Mouse (Mus musculus) limb, embryonic 14.5 days (tissue): Measurements from ENCODE around the gene 2610318N02Rik. TPM values are rescaled to one million over a fixed set of nuclear protein-coding genes. Genes with fewer than 3 reads are reported as not detected.
A peak's percentile ranks its signal among the peaks of the same experiment; 100 is the strongest.

Experiments
- ATAC-seq: fragments of 200-750 bp; cut with Nextera tagmentation; 2 replicates; pipeline ENCODE4 v1.8.0; 2017; ENCODE audit warnings: low read depth, moderate number of reproducible peaks, moderate TSS enrichment; ENCODE audit not compliant: low FRiP score
- DNase-seq: peaks from one replicate; pipeline ENCODE4 v3.0.0-alpha.2; 2015; ENCODE audit warnings: low spot score
- H3K27ac ChIP-seq: fragments of 300-500 bp; sonication (generic); replicated peaks from 2 replicates; pipeline ENCODE4 v1.5.1; 2014; ENCODE audit warnings: low read depth, mild to moderate bottlenecking, low read length, moderate library complexity, mixed read lengths
- H3K27me3 ChIP-seq: fragments of 300-500 bp; sonication (generic); 2 replicates; pipeline ENCODE4 v1.6.1; 2014; ENCODE audit warnings: low read length, mixed read lengths; ENCODE audit not compliant: control insufficient read depth, insufficient read depth
- H3K36me3 ChIP-seq: fragments of 300-500 bp; sonication (generic); 2 replicates; pipeline ENCODE4 v1.6.1; 2014; ENCODE audit warnings: mild to moderate bottlenecking, low read length, moderate library complexity, mixed read lengths; ENCODE audit not compliant: control insufficient read depth, insufficient read depth
- H3K4me1 ChIP-seq: fragments of 300-500 bp; sonication (generic); 2 replicates; pipeline ENCODE4 v1.6.1; 2014; ENCODE audit warnings: antibody characterized with exemption, low read length, mixed read lengths; ENCODE audit not compliant: control insufficient read depth, insufficient read depth
- H3K4me2 ChIP-seq: fragments of 300-500 bp; sonication (generic); replicated peaks from 2 replicates; pipeline ENCODE4 v1.6.1; 2014; ENCODE audit warnings: low read depth, mild to moderate bottlenecking, low read length, moderate library complexity; ENCODE audit not compliant: severe bottlenecking
- H3K4me3 ChIP-seq: fragments of 300-500 bp; sonication (generic); replicated peaks from 2 replicates; pipeline ENCODE4 v1.5.1; 2014; ENCODE audit warnings: low read length
- H3K9ac ChIP-seq: fragments of 300-500 bp; sonication (generic); 2 replicates; pipeline ENCODE4 v1.6.1; 2014; ENCODE audit warnings: mild to moderate bottlenecking, low read depth, low read length, moderate library complexity; ENCODE audit not compliant: severe bottlenecking
- H3K9me3 ChIP-seq: fragments of 300-500 bp; sonication (generic); 2 replicates; pipeline ENCODE4 v1.6.1; 2016; ENCODE audit warnings: low read length; ENCODE audit not compliant: control insufficient read depth
- POLR2A ChIP-seq: fragments of 200-500 bp; IDR thresholded peaks from 2 replicates; pipeline ENCODE4 v1.8.0; 2012; ENCODE audit warnings: inconsistent platforms, mild to moderate bottlenecking, moderate library complexity, borderline replicate concordance; ENCODE audit not compliant: insufficient read depth, insufficient read length; ENCODE audit errors: extremely low read depth
- WGBS: fragments of 180-500 bp; shearing (Covaris S2); extraction: QIAGEN DNeasy Blood & Tissue Kit; methylation state at CpG from one replicate; pipeline ENCODE4 v1.1.7; 2014; 5-methylcytosine and 5-hydroxymethylcytosine counted together
- polyA plus RNA-seq, 2 experiments: library from polyadenylated mRNA; depleted of rRNA in 1 of 2; stranded (reverse) in 1 of 2; unstranded in 1 of 2; fragments of >200 nt; fragmentation: Nextera tagmentation in 1 of 2; extraction: Ambion mirVana in 1 of 2; gene quantifications; 2 replicates each; pipeline versions ENCODE4 v1.2.1 to v1.2.3; 2012 to 2014

Gene 2610318N02Rik
- polyA plus RNA-seq, 2 experiments = 26.4 to 52.6 TPM

- H3K4me3 ChIP-seq = no peak overlapping the region
- WGBS = 83% methylated on average over 4 of the region's 4 CpGs
- H3K9ac ChIP-seq = no peak overlapping the region
- no peaks in the 10 kb centered on the region for H3K27me3 ChIP-seq
- peaks cover 68% of the 10 kb centered on the region for H3K36me3 ChIP-seq
- ATAC-seq (no peak), DNase-seq (no peak)
- TF ChIP-seq POLR2A = no peak
- H3K9me3 ChIP-seq = no peaks in the 10 kb centered on the region
- no peak overlapping the region for H3K4me2 ChIP-seq
- no peaks in the 10 kb centered on the region; the same call in 1 of the 2 replicates for H3K4me1 ChIP-seq
- H3K27ac ChIP-seq = no peak overlapping the region
Measured at GRCm38 (mm10) chr16:17104600-17104999, 20.4 kb downstream of the 2610318N02Rik start.

- no peak for DNase-seq
- H3K4me1 ChIP-seq = no peaks in the 10 kb centered on the region
- ATAC-seq = peak; percentile 25; the same call in 1 of the 2 replicates
- H3K36me3 ChIP-seq = peaks cover 79% of the 10 kb centered on the region
- H3K4me2 ChIP-seq = no peak overlapping the region
- 54% methylated on average over 7 of the region's 7 CpGs for WGBS
- no peak overlapping the region for H3K4me3 ChIP-seq
- H3K9me3 ChIP-seq = no peaks in the 10 kb centered on the region
- H3K9ac ChIP-seq = no peak overlapping the region
- no peaks in the 10 kb centered on the region for H3K27me3 ChIP-seq
- H3K27ac ChIP-seq = no peak overlapping the region; the same call in 1 of the 2 replicates
- no peak for TF ChIP-seq POLR2A
Measured at GRCm38 (mm10) chr16:17102630-17103220, 22.2 kb downstream of the 2610318N02Rik start.

- H3K4me2 ChIP-seq = no peak overlapping the region
- H3K27me3 ChIP-seq = no peaks in the 10 kb centered on the region
- no peak overlapping the region for H3K9ac ChIP-seq
- no peaks in the 10 kb centered on the region for H3K4me1 ChIP-seq
- 95% methylated on average over 3 of the region's 3 CpGs for WGBS
- peaks cover 91% of the 10 kb centered on the region for H3K36me3 ChIP-seq
- ATAC-seq = no peak
- no peak overlapping the region for H3K27ac ChIP-seq
- H3K9me3 ChIP-seq = no peaks in the 10 kb centered on the region
- TF ChIP-seq POLR2A = no peak
- no peak for DNase-seq
- no peak overlapping the region for H3K4me3 ChIP-seq
Measured at GRCm38 (mm10) chr16:17096938-17097337, 28.0 kb downstream of the 2610318N02Rik start.

GRCm38 (mm10) chr16:17088346-17088745 lies 36.6 kb downstream of the 2610318N02Rik start:
- no peak for DNase-seq
- no peaks in the 10 kb centered on the region for H3K4me1 ChIP-seq
- peaks cover 99% of the 10 kb centered on the region for H3K36me3 ChIP-seq

GRCm38 (mm10) chr16:17086669-17087193 lies 38.2 kb downstream of the 2610318N02Rik start:
- WGBS = 80% methylated on average over 13 of the region's 13 CpGs

More at GRCm38 (mm10) chr16:17088346-17088745, 36.6 kb downstream of the 2610318N02Rik start:
- Histone ChIP-seq H3K4me3 (no peak overlapping the region), H3K9ac (no peak overlapping the region), H3K4me2 (no peak overlapping the region), H3K27me3 (no peaks in the 10 kb centered on the region), H3K27ac (no peak overlapping the region), H3K9me3 (no peaks in the 10 kb centered on the region)
- TF ChIP-seq POLR2A = no peak
- no peak for ATAC-seq
- 76% methylated on average over 3 of the region's 3 CpGs for WGBS

More at GRCm38 (mm10) chr16:17086669-17087193, 38.2 kb downstream of the 2610318N02Rik start:
- Histone ChIP-seq H3K9ac (no peak overlapping the region), H3K4me3 (no peak overlapping the region), H3K4me1 (no peaks in the 10 kb centered on the region), H3K36me3 (peaks cover 94% of the 10 kb centered on the region), H3K9me3 (no peaks in the 10 kb centered on the region), H3K4me2 (no peak overlapping the region), H3K27ac (no peak overlapping the region), H3K27me3 (no peaks in the 10 kb centered on the region)
- TF ChIP-seq POLR2A = no peak
- ATAC-seq (no peak), DNase-seq (no peak)
